Mouse (Mus musculus): ENCODE measurements at regions not wholly inside any gene's neighbourhood (a gene's known extent, or its start where the extent isn't known, plus 50 kb on each side); places are given as distances from the start of the nearest gene placed in this dataset.

- TF ChIP-seq CTCF (IDR thresholded peaks at IDR 0.05) (no peak), POLR2A (IDR thresholded peaks at IDR 0.05; ENCODE audit: insufficient read depth, low read depth, low read length) (no peak)
Measured at GRCm38 (mm10) chr6:140160946-140161345, 119.7 kb upstream of the Plcz1 start.

Data from heart, adult 2 months (tissue).